Comparison of ENCODE assay signal across 32 mouse cellular contexts in genomic region chr1:72864272-72864671, GRCm38 (mm10). TPM values are rescaled to one million over a fixed set of nuclear protein-coding genes. Genes with fewer than 3 reads are reported as not detected.
DNase-seq lines count a peak whose midpoint lies in the region; ATAC-seq and TF ChIP-seq lines count a peak whose summit lies in the region.
"Had no signal": no experiment of that assay in that cellular context is flagged by ENCODE, and none has a peak within 500 bp of the region (broad histone marks: within the 10 kb centered on the region; RNA-seq: fewer than 3 reads in every experiment).

No protein-coding gene starts in this region.

- no peak overlapping the region for H3K4me2 ChIP-seq in forebrain, embryonic 11.5 days (ENCODE audit: low read depth, low read length, severe bottlenecking)
- H3K4me2 ChIP-seq in kidney, embryonic 16.5 days (replicated peaks; ENCODE audit: low read depth, low read length) = no peak overlapping the region
- no peak overlapping the region for H3K4me2 ChIP-seq in midbrain, postnatal 0 days (ENCODE audit: low read depth, low read length, poor library complexity, severe bottlenecking)
- H3K4me2 ChIP-seq: embryonic facial prominence, embryonic 15.5 days; heart, embryonic 13.5 days; hindbrain, embryonic 15.5 days; limb, embryonic 12.5 days; liver, embryonic 11.5 days; lung, embryonic 15.5 days; midbrain, embryonic 11.5 days; stomach, embryonic 15.5 days had no signal

- H3K27ac ChIP-seq in forebrain, embryonic 11.5 days (ENCODE audit: low read depth, low read length) = no peak overlapping the region
- no peak overlapping the region for H3K27ac ChIP-seq in forebrain, embryonic 10.5 days
- H3K27ac ChIP-seq in kidney, adult 2 months (ENCODE audit: insufficient read depth, low read depth, low read length) = no peak overlapping the region
- no peak overlapping the region for H3K27ac ChIP-seq in kidney, embryonic 16.5 days (ENCODE audit: low read length)
- H3K27ac ChIP-seq in midbrain, embryonic 10.5 days (replicated peaks) = peak overlapping the region; percentile 14
- H3K27ac ChIP-seq in midbrain, postnatal 0 days (ENCODE audit: low read depth, low read length) = no peak overlapping the region
- peak overlapping the region; percentile 4; the same call in 1 of the 2 replicates for H3K27ac ChIP-seq in limb, embryonic 10.5 days
- H3K27ac ChIP-seq: embryonic facial prominence, embryonic 15.5 days; heart, adult 2 months; heart, embryonic 13.5 days; hindbrain, embryonic 15.5 days; limb, embryonic 12.5 days; lung, embryonic 15.5 days; stomach, embryonic 15.5 days had no signal

- H3K36me3 ChIP-seq in forebrain, embryonic 11.5 days (ENCODE audit: control insufficient read depth, insufficient read depth, low read length) = no peaks in the 10 kb centered on the region; the same call in 1 of the 2 replicates
- H3K36me3 ChIP-seq in forebrain, embryonic 10.5 days (replicated peaks) = peaks cover 70% of the 10 kb centered on the region
- peaks cover 4% of the 10 kb centered on the region for H3K36me3 ChIP-seq in kidney, adult 2 months (ENCODE audit: control insufficient read depth, insufficient read depth, low read length)
- peaks cover 23% of the 10 kb centered on the region; the same call in 1 of the 2 replicates for H3K36me3 ChIP-seq in kidney, embryonic 16.5 days (ENCODE audit: insufficient read depth, low read length)
- H3K36me3 ChIP-seq in midbrain, embryonic 10.5 days = peaks cover 63% of the 10 kb centered on the region
- H3K36me3 ChIP-seq in midbrain, postnatal 0 days (ENCODE audit: insufficient read depth, low read length) = 0 out of 2 replicates have a peak, but pooled peaks cover 3% of the 10 kb centered on the region
- H3K36me3 ChIP-seq in limb, embryonic 10.5 days = peaks cover 28% of the 10 kb centered on the region
- H3K36me3 ChIP-seq: hindbrain, embryonic 15.5 days had no signal

- no peak for TF ChIP-seq POLR2A in kidney, adult 2 months (IDR thresholded peaks at IDR 0.05; ENCODE audit: low read depth, low read length)

- no peak for TF ChIP-seq CTCF in kidney, adult 2 months (conservative IDR thresholded peaks at IDR 0.05; ENCODE audit: insufficient read depth, insufficient read length, low read depth, low read length)
- TF ChIP-seq CTCF in midbrain, postnatal 0 days (IDR thresholded peaks at IDR 0.05) = no peak

- H3K9ac ChIP-seq in forebrain, embryonic 11.5 days (ENCODE audit: low read length) = no peak overlapping the region
- H3K9ac ChIP-seq in kidney, embryonic 16.5 days (replicated peaks; ENCODE audit: low read length) = no peak overlapping the region
- H3K9ac ChIP-seq in midbrain, postnatal 0 days (replicated peaks; ENCODE audit: low read length, poor library complexity, severe bottlenecking) = no peak overlapping the region
- H3K9ac ChIP-seq: embryonic facial prominence, embryonic 15.5 days; heart, embryonic 13.5 days; hindbrain, embryonic 15.5 days; limb, embryonic 12.5 days; lung, embryonic 15.5 days; stomach, embryonic 15.5 days had no signal

- no peaks in the 10 kb centered on the region for H3K9me3 ChIP-seq in forebrain, embryonic 11.5 days (ENCODE audit: control insufficient read depth, low read length)
- no peaks in the 10 kb centered on the region for H3K9me3 ChIP-seq in forebrain, embryonic 10.5 days
- no peaks in the 10 kb centered on the region for H3K9me3 ChIP-seq in kidney, embryonic 16.5 days (ENCODE audit: low read length)
- no peaks in the 10 kb centered on the region for H3K9me3 ChIP-seq in midbrain, embryonic 10.5 days (replicated peaks)
- H3K9me3 ChIP-seq in midbrain, postnatal 0 days (ENCODE audit: low read length) = no peaks in the 10 kb centered on the region
- no peaks in the 10 kb centered on the region for H3K9me3 ChIP-seq in limb, embryonic 10.5 days (replicated peaks)
- H3K9me3 ChIP-seq: embryonic facial prominence, embryonic 15.5 days; heart, embryonic 13.5 days; hindbrain, embryonic 15.5 days; limb, embryonic 12.5 days; lung, embryonic 15.5 days; stomach, embryonic 15.5 days had no signal

- DNase-seq in forebrain, embryonic 11.5 days (ENCODE audit: low spot score) = peak; percentile 45
- no peak for DNase-seq in forebrain, embryonic 10.5 days (ENCODE audit: extremely low spot score, low spot score)
- DNase-seq in kidney, adult 2 months = peak; percentile 74
- no peak for DNase-seq in midbrain, embryonic 10.5 days (ENCODE audit: low spot score)
- no peak for DNase-seq in midbrain, postnatal 0 days (ENCODE audit: low spot score)
- DNase-seq in limb, embryonic 10.5 days (ENCODE audit: low spot score) = no peak
- no peak for DNase-seq in natural killer cell, adult 2 months (ENCODE audit: low spot score in 2 of 2)
- DNase-seq: adrenal gland, postnatal 10 days; cerebellum, adult 8-10 months; embryo, embryonic 11 days; gastrocnemius, postnatal 25 days; heart, postnatal 10 days; layer of hippocampus, postnatal 36 days; right cerebral cortex, postnatal 25 days; thymus, adult 18-20 months; thymus, postnatal 25 days had no signal

- 92% methylated on average over 3 of the region's 3 CpGs for WGBS in forebrain, embryonic 11.5 days
- WGBS in forebrain, embryonic 10.5 days = 88% methylated on average over 3 of the region's 3 CpGs
- 74% methylated on average over 3 of the region's 3 CpGs for WGBS in kidney, adult 2 months
- WGBS in kidney, embryonic 16.5 days = 55% methylated on average over 3 of the region's 3 CpGs
- WGBS in midbrain, embryonic 10.5 days = 80% methylated on average over 3 of the region's 3 CpGs
- WGBS in midbrain, postnatal 0 days = 84% methylated on average over 3 of the region's 3 CpGs
- WGBS in limb, embryonic 10.5 days = 78% methylated on average over 3 of the region's 3 CpGs

- no peaks in the 10 kb centered on the region for H3K27me3 ChIP-seq in forebrain, embryonic 11.5 days (ENCODE audit: control insufficient read depth, insufficient read depth, low read length)
- peaks cover 6% of the 10 kb centered on the region; the same call in 1 of the 2 replicates for H3K27me3 ChIP-seq in forebrain, embryonic 10.5 days (ENCODE audit: poor library complexity, severe bottlenecking)
- H3K27me3 ChIP-seq in kidney, adult 2 months (replicated peaks; ENCODE audit: control insufficient read depth, insufficient read depth, low read length) = no peaks in the 10 kb centered on the region
- H3K27me3 ChIP-seq in kidney, embryonic 16.5 days (ENCODE audit: insufficient read depth, low read length) = no peaks in the 10 kb centered on the region
- peaks cover 10% of the 10 kb centered on the region for H3K27me3 ChIP-seq in midbrain, embryonic 10.5 days (ENCODE audit: low read depth, poor library complexity, severe bottlenecking)
- no peaks in the 10 kb centered on the region for H3K27me3 ChIP-seq in midbrain, postnatal 0 days (ENCODE audit: insufficient read depth, low read length)
- peaks cover 30% of the 10 kb centered on the region; the same call in 1 of the 2 replicates for H3K27me3 ChIP-seq in limb, embryonic 10.5 days (ENCODE audit: low read depth, poor library complexity, severe bottlenecking)
- H3K27me3 ChIP-seq: embryonic facial prominence, embryonic 15.5 days; heart, embryonic 13.5 days; lung, embryonic 15.5 days; Patski; stomach, embryonic 15.5 days had no signal

- no peak for ATAC-seq in forebrain, embryonic 11.5 days (replicated peaks; ENCODE audit: low FRiP score)
- ATAC-seq in kidney, embryonic 16.5 days (ENCODE audit: low FRiP score, low TSS enrichment) = no peak
- no peak for ATAC-seq in midbrain, postnatal 0 days (ENCODE audit: low FRiP score)
- ATAC-seq: forebrain, embryonic 14.5 days; midbrain, embryonic 16.5 days; Patski had no signal

- H3K4me3 ChIP-seq in forebrain, embryonic 11.5 days (ENCODE audit: low read depth, low read length) = no peak overlapping the region
- H3K4me3 ChIP-seq in forebrain, embryonic 10.5 days = no peak overlapping the region
- no peak overlapping the region for H3K4me3 ChIP-seq in kidney, adult 2 months (ENCODE audit: insufficient read depth, low read depth, low read length)
- H3K4me3 ChIP-seq in kidney, embryonic 16.5 days (ENCODE audit: low read length) = no peak overlapping the region
- no peak overlapping the region for H3K4me3 ChIP-seq in midbrain, embryonic 10.5 days
- no peak overlapping the region for H3K4me3 ChIP-seq in midbrain, postnatal 0 days (ENCODE audit: low read depth, low read length)
- no peak overlapping the region for H3K4me3 ChIP-seq in limb, embryonic 10.5 days
- H3K4me3 ChIP-seq: embryonic facial prominence, embryonic 15.5 days; heart, adult 2 months; heart, embryonic 13.5 days; hindbrain, embryonic 15.5 days; limb, embryonic 12.5 days; lung, embryonic 15.5 days; stomach, embryonic 15.5 days had no signal

- H3K4me1 ChIP-seq in forebrain, embryonic 11.5 days (replicated peaks; ENCODE audit: control insufficient read depth, insufficient read depth, low read length) = no peaks in the 10 kb centered on the region
- peaks cover 37% of the 10 kb centered on the region for H3K4me1 ChIP-seq in forebrain, embryonic 10.5 days
- no peaks in the 10 kb centered on the region; the same call in 1 of the 2 replicates for H3K4me1 ChIP-seq in kidney, adult 2 months (ENCODE audit: control insufficient read depth, insufficient read depth, low read length)
- peaks cover 11% of the 10 kb centered on the region; the same call in 1 of the 2 replicates for H3K4me1 ChIP-seq in kidney, embryonic 16.5 days (ENCODE audit: insufficient read depth, low read length)
- peaks cover 53% of the 10 kb centered on the region for H3K4me1 ChIP-seq in midbrain, embryonic 10.5 days
- no peaks in the 10 kb centered on the region for H3K4me1 ChIP-seq in midbrain, postnatal 0 days (ENCODE audit: insufficient read depth, low read length)
- peaks cover 17% of the 10 kb centered on the region for H3K4me1 ChIP-seq in limb, embryonic 10.5 days

RNA-seq across cellular contexts. Expression of gene Igfbp5, which starts 10.4 kb away (rescaled TPM):
- 35.7 and 37.4 TPM in 2 replicates for polyA plus RNA-seq in forebrain, embryonic 11.5 days (2014; fragmentation: Nextera tagmentation; extraction: Ambion mirVana)
- 45.9 and 51.3 TPM in 2 replicates for polyA plus RNA-seq in forebrain, embryonic 10.5 days (2016; fragmentation: Nextera tagmentation; extraction: Ambion mirVana)
- 229 and 273 TPM in 2 replicates for polyA plus RNA-seq in kidney, adult 2 months (2012; rRNA removed)
- polyA plus RNA-seq in kidney, embryonic 16.5 days (2015; fragmentation: Nextera tagmentation; extraction: Ambion mirVana) = 89.0 and 104 TPM in 2 replicates
- polyA plus RNA-seq in midbrain, embryonic 10.5 days (2016; fragmentation: Nextera tagmentation; extraction: Ambion mirVana) = 48.2 and 49.9 TPM in 2 replicates
- total RNA-seq in midbrain, postnatal 0 days (2014; rRNA removed) = 109 and 127 TPM in 2 replicates
- 42.8 and 47.4 TPM in 2 replicates for polyA plus RNA-seq in midbrain, postnatal 0 days (2015; fragmentation: Nextera tagmentation; extraction: Ambion mirVana)
- polyA plus RNA-seq in limb, embryonic 10.5 days (2016; fragmentation: Nextera tagmentation; extraction: Ambion mirVana) = 44.4 and 55.4 TPM in 2 replicates
- total RNA-seq: MEL had no signal

RNA-seq across cellular contexts. Expression of gene Igfbp2, which starts 40.0 kb away (rescaled TPM):
- polyA plus RNA-seq in forebrain, embryonic 11.5 days (2014; fragmentation: Nextera tagmentation; extraction: Ambion mirVana) = 708 and 809 TPM in 2 replicates
- polyA plus RNA-seq in forebrain, embryonic 10.5 days (2016; fragmentation: Nextera tagmentation; extraction: Ambion mirVana) = 742 and 777 TPM in 2 replicates
- 12.6 and 13.5 TPM in 2 replicates for polyA plus RNA-seq in kidney, adult 2 months (2012; rRNA removed)
- 144 and 152 TPM in 2 replicates for polyA plus RNA-seq in kidney, embryonic 16.5 days (2015; fragmentation: Nextera tagmentation; extraction: Ambion mirVana)
- polyA plus RNA-seq in midbrain, embryonic 10.5 days (2016; fragmentation: Nextera tagmentation; extraction: Ambion mirVana) = 585 and 600 TPM in 2 replicates
- 432 and 450 TPM in 2 replicates for total RNA-seq in midbrain, postnatal 0 days (2014; rRNA removed)
- polyA plus RNA-seq in midbrain, postnatal 0 days (2015; fragmentation: Nextera tagmentation; extraction: Ambion mirVana) = 272 and 323 TPM in 2 replicates
- polyA plus RNA-seq in limb, embryonic 10.5 days (2016; fragmentation: Nextera tagmentation; extraction: Ambion mirVana) = 198 and 264 TPM in 2 replicates
- total RNA-seq: hematopoietic stem cell, adult 5-6 weeks; megakaryocyte progenitor cell, adult 5-6 weeks; MEL had no signal

Comparison
In these comparisons a context has a peak if more than half of its experiments do, and no peak if none do; other contexts are left out.
1. DNase-seq: peak in forebrain, embryonic 11.5 days (single experiment) and kidney, adult 2 months (single experiment); none in forebrain, embryonic 10.5 days (single experiment), midbrain, embryonic 10.5 days (single experiment), midbrain, postnatal 0 days (single experiment), limb, embryonic 10.5 days (single experiment) and natural killer cell, adult 2 months (0 of 2).
2. H3K27ac ChIP-seq: peak in midbrain, embryonic 10.5 days (single experiment) and limb, embryonic 10.5 days (single experiment); none in forebrain, embryonic 11.5 days (single experiment), forebrain, embryonic 10.5 days (single experiment), kidney, adult 2 months (single experiment), kidney, embryonic 16.5 days (single experiment) and midbrain, postnatal 0 days (single experiment).
3. RNA of gene Igfbp2, which starts 40.0 kb away (polyA plus RNA-seq): 742 to 777 TPM in forebrain, embryonic 10.5 days, 708 to 809 TPM in forebrain, embryonic 11.5 days, 585 to 600 TPM in midbrain, embryonic 10.5 days, 272 to 323 TPM in midbrain, postnatal 0 days, 198 to 264 TPM in limb, embryonic 10.5 days and 144 to 152 TPM in kidney, embryonic 16.5 days; 12.6 to 13.5 TPM in kidney, adult 2 months; every median in the first group is over 10 times any median in the second.